Mouse (Mus musculus) hindbrain, embryonic 16.5 days (tissue): Measurements from ENCODE around the gene Zic5. TPM values are rescaled to one million over a fixed set of nuclear protein-coding genes. Genes with fewer than 3 reads are reported as not detected.

Source experiments
- ATAC-seq: fragments of 200-750 bp; cut with Nextera tagmentation; 2 replicates; pipeline ENCODE4 v1.8.0; 2017; ENCODE audit warnings: moderate TSS enrichment, moderate library complexity
- H3K27ac ChIP-seq: fragments of 300-500 bp; sonication (generic); 2 replicates; pipeline ENCODE4 v1.5.1; 2014; ENCODE audit warnings: low read depth, mild to moderate bottlenecking, control low read depth, low read length, moderate library complexity
- H3K27me3 ChIP-seq: fragments of 300-500 bp; sonication (generic); replicated peaks from 2 replicates; pipeline ENCODE4 v1.6.1; 2014; ENCODE audit warnings: low read length; ENCODE audit not compliant: control insufficient read depth, insufficient read depth
- H3K36me3 ChIP-seq: fragments of 300-500 bp; sonication (generic); 2 replicates; pipeline ENCODE4 v1.6.1; 2014; ENCODE audit warnings: mild to moderate bottlenecking, low read length, moderate library complexity, mixed read lengths; ENCODE audit not compliant: control insufficient read depth, insufficient read depth
- H3K4me1 ChIP-seq: fragments of 300-500 bp; sonication (generic); 2 replicates; pipeline ENCODE4 v1.6.1; 2014; ENCODE audit warnings: low read depth, low read length; ENCODE audit not compliant: control insufficient read depth, insufficient read depth
- H3K4me2 ChIP-seq: fragments of 300-500 bp; sonication (generic); 2 replicates; pipeline ENCODE4 v1.6.1; 2014; ENCODE audit warnings: mild to moderate bottlenecking, low read length, control low read depth, moderate library complexity
- H3K4me3 ChIP-seq: fragments of 300-500 bp; sonication (generic); 2 replicates; pipeline ENCODE4 v1.5.1; 2014; ENCODE audit warnings: mild to moderate bottlenecking, low read length, control low read depth, moderate library complexity
- H3K9ac ChIP-seq: fragments of 300-500 bp; sonication (generic); 2 replicates; pipeline ENCODE4 v1.6.1; 2014; ENCODE audit warnings: low read depth, mild to moderate bottlenecking, control low read depth, low read length, moderate library complexity
- H3K9me3 ChIP-seq: fragments of 300-500 bp; sonication (generic); 2 replicates; pipeline ENCODE4 v1.6.1; 2014; ENCODE audit warnings: mild to moderate bottlenecking, low read length, moderate library complexity; ENCODE audit not compliant: control insufficient read depth
- WGBS: fragments of 180-500 bp; shearing (Covaris S2); extraction: QIAGEN DNeasy Blood & Tissue Kit; methylation state at CpG from one replicate; pipeline ENCODE4 v1.1.7; 2014; 5-methylcytosine and 5-hydroxymethylcytosine counted together
- polyA plus RNA-seq: library from polyadenylated mRNA; unstranded; fragments of >200 nt; fragmentation: Nextera tagmentation; extraction: Ambion mirVana; gene quantifications from 2 replicates; pipeline ENCODE4 v1.2.1, GENCODE M21; 2015

The Zic5 gene
- 14.9 and 15.2 TPM in 2 replicates for polyA plus RNA-seq

GRCm38 (mm10) chr14:122464763-122465741 lies at the start of gene Zic5:
Zic5 (minus strand) TSS chr14:122465677.
- Histone ChIP-seq H3K27ac (peak within 1 kb of the TSS; percentile 93), H3K4me1 (peaks cover 10% of the 10 kb centered on the region), H3K9ac (peak within 1 kb of the TSS; percentile 77), H3K4me3 (peak within 1 kb of the TSS; percentile 57), H3K27me3 (peaks cover 26% of the 10 kb centered on the region), H3K36me3 (no peaks in the 10 kb centered on the region), H3K9me3 (no peaks in the 10 kb centered on the region), H3K4me2 (peak within 1 kb of the TSS; percentile 66)
- WGBS, result 1% methylated on average over 40 of the region's 62 CpGs
- peak; percentile 88 for ATAC-seq

GRCm38 (mm10) chr14:122513511-122514036 lies 48.1 kb upstream of the Zic5 start:
- ATAC-seq, result no peak
- H3K9me3 ChIP-seq, result no peaks in the 10 kb centered on the region
- no peaks in the 10 kb centered on the region for H3K4me1 ChIP-seq

GRCm38 (mm10) chr14:122511519-122511918 lies 46.0 kb upstream of the Zic5 start:
- Histone ChIP-seq H3K4me1 (no peaks in the 10 kb centered on the region), H3K27me3 (no peaks in the 10 kb centered on the region), H3K4me2 (no peak overlapping the region), H3K9ac (no peak overlapping the region), H3K36me3 (no peaks in the 10 kb centered on the region), H3K4me3 (no peak overlapping the region), H3K9me3 (no peaks in the 10 kb centered on the region), H3K27ac (no peak overlapping the region)
- ATAC-seq, result no peak
- 70% methylated on average over 3 of the region's 3 CpGs for WGBS

More at GRCm38 (mm10) chr14:122513511-122514036, 48.1 kb upstream of the Zic5 start:
- H3K9ac ChIP-seq, result no peak overlapping the region
- H3K27me3 ChIP-seq, result no peaks in the 10 kb centered on the region
- H3K27ac ChIP-seq, result no peak overlapping the region
- WGBS, result 80% methylated on average over 1 of the region's 1 CpGs
- H3K4me3 ChIP-seq, result no peak overlapping the region
- H3K4me2 ChIP-seq, result no peak overlapping the region
- no peaks in the 10 kb centered on the region for H3K36me3 ChIP-seq

GRCm38 (mm10) chr14:122509058-122509457 lies 43.6 kb upstream of the Zic5 start:
- H3K4me3 ChIP-seq, result no peak overlapping the region
- ATAC-seq, result no peak
- no peaks in the 10 kb centered on the region for H3K4me1 ChIP-seq
- no peak overlapping the region for H3K9ac ChIP-seq
- no peaks in the 10 kb centered on the region for H3K36me3 ChIP-seq
- no peak overlapping the region for H3K4me2 ChIP-seq
- no peaks in the 10 kb centered on the region for H3K27me3 ChIP-seq
- H3K27ac ChIP-seq, result no peak overlapping the region
- WGBS, result 20% methylated on average over 2 of the region's 2 CpGs
- H3K9me3 ChIP-seq, result no peaks in the 10 kb centered on the region

GRCm38 (mm10) chr14:122492015-122492414 lies 26.5 kb upstream of the Zic5 start:
- H3K36me3 ChIP-seq, result no peaks in the 10 kb centered on the region
- no peak overlapping the region for H3K4me3 ChIP-seq
- H3K9me3 ChIP-seq, result peaks cover 6% of the 10 kb centered on the region; the same call in 1 of the 2 replicates
- H3K27ac ChIP-seq, result no peak overlapping the region
- ATAC-seq, result no peak
- H3K9ac ChIP-seq, result no peak overlapping the region
- H3K27me3 ChIP-seq, result peaks cover 14% of the 10 kb centered on the region
- WGBS, result 77% methylated on average over 1 of the region's 1 CpGs
- no peak overlapping the region for H3K4me2 ChIP-seq
- H3K4me1 ChIP-seq, result peaks cover 3% of the 10 kb centered on the region; the same call in 1 of the 2 replicates

GRCm38 (mm10) chr14:122491521-122491920 lies 26.0 kb upstream of the Zic5 start:
- no peaks in the 10 kb centered on the region for H3K36me3 ChIP-seq
- 61% methylated on average over 6 of the region's 6 CpGs for WGBS
- H3K4me3 ChIP-seq, result no peak overlapping the region
- ATAC-seq, result no peak
- peak overlapping the region; percentile 56; the same call in 1 of the 2 replicates for H3K4me2 ChIP-seq
- no peak overlapping the region for H3K27ac ChIP-seq
- H3K9me3 ChIP-seq, result peaks cover 6% of the 10 kb centered on the region; the same call in 1 of the 2 replicates
- no peak overlapping the region for H3K9ac ChIP-seq
- peaks cover 3% of the 10 kb centered on the region; the same call in 1 of the 2 replicates for H3K4me1 ChIP-seq
- peaks cover 15% of the 10 kb centered on the region for H3K27me3 ChIP-seq

- 2% methylated on average over 42 of the region's 51 CpGs for WGBS
- peaks cover 6% of the 10 kb centered on the region; the same call in 1 of the 2 replicates for H3K9me3 ChIP-seq
- ATAC-seq, result peak; percentile 85
- H3K4me3 ChIP-seq, result peak within 1 kb of the TSS; percentile 36
- H3K36me3 ChIP-seq, result no peaks in the 10 kb centered on the region
- peaks cover 3% of the 10 kb centered on the region; the same call in 1 of the 2 replicates for H3K4me1 ChIP-seq
- peak within 1 kb of the TSS; percentile 81 for H3K27ac ChIP-seq
- peak within 1 kb of the TSS; percentile 60 for H3K9ac ChIP-seq
- H3K27me3 ChIP-seq, result peaks cover 19% of the 10 kb centered on the region
- H3K4me2 ChIP-seq, result peak within 1 kb of the TSS; percentile 56
Measured at GRCm38 (mm10) chr14:122490441-122491328, 25.2 kb upstream of the Zic5 start, which contains the start of gene Gm10837. Gm10837 (plus strand) TSS chr14:122490586.

GRCm38 (mm10) chr14:122489686-122490414 lies 24.4 kb upstream of the Zic5 start:
- Histone ChIP-seq H3K27ac (peak overlapping the region; percentile 81; the same call in 1 of the 2 replicates), H3K27me3 (peaks cover 22% of the 10 kb centered on the region), H3K4me1 (peaks cover 3% of the 10 kb centered on the region; the same call in 1 of the 2 replicates), H3K36me3 (no peaks in the 10 kb centered on the region), H3K9ac (no peak overlapping the region), H3K4me2 (peak overlapping the region; percentile 56), H3K4me3 (no peak overlapping the region; the same call in 1 of the 2 replicates), H3K9me3 (no peaks in the 10 kb centered on the region; the same call in 1 of the 2 replicates)
- WGBS, result 4% methylated on average over 12 of the region's 12 CpGs
- no peak for ATAC-seq
